Mouse (Mus musculus): Measurements from ENCODE around the gene Zfp553. TPM values are rescaled to one million over a fixed set of nuclear protein-coding genes. Genes with fewer than 3 reads are reported as not detected.

Gene Zfp553
- polyA plus RNA-seq, 1 experiment = 8.9 TPM

GRCm38 (mm10) chr7:127209851-127210250 lies 23.0 kb upstream of the Zfp553 start:
- H3K4me3 ChIP-seq (replicated peaks; ENCODE audit: extremely low read depth, low read depth, low read length) = no peak overlapping the region
- no peak for DNase-seq
- H3K4me1 ChIP-seq (ENCODE audit: control insufficient read depth, insufficient read depth, low read length) = peaks cover 4% of the 10 kb centered on the region
- TF ChIP-seq POLR2A (IDR thresholded peaks at IDR 0.05; ENCODE audit: borderline replicate concordance, extremely low read depth, low read depth, low read length) (no peak), CTCF (IDR thresholded peaks at IDR 0.05; ENCODE audit: insufficient read depth, low read length) (no peak)
- WGBS = 77% methylated on average over 5 of the region's 5 CpGs

GRCm38 (mm10) chr7:127210266-127210665 lies 22.6 kb upstream of the Zfp553 start:
- Histone ChIP-seq H3K4me1 (ENCODE audit: control insufficient read depth, insufficient read depth, low read length) (peaks cover 4% of the 10 kb centered on the region), H3K4me3 (replicated peaks; ENCODE audit: extremely low read depth, low read depth, low read length) (no peak overlapping the region)
- no peak for DNase-seq
- WGBS = 84% methylated on average over 4 of the region's 4 CpGs
- TF ChIP-seq CTCF (IDR thresholded peaks at IDR 0.05; ENCODE audit: insufficient read depth, low read length) = no peak
- no peak for TF ChIP-seq POLR2A (IDR thresholded peaks at IDR 0.05; ENCODE audit: borderline replicate concordance, extremely low read depth, low read depth, low read length)

GRCm38 (mm10) chr7:127211014-127211745 lies 21.7 kb upstream of the Zfp553 start:
- Histone ChIP-seq H3K4me1 (ENCODE audit: control insufficient read depth, insufficient read depth, low read length) (peaks cover 7% of the 10 kb centered on the region), H3K4me3 (replicated peaks; ENCODE audit: extremely low read depth, low read depth, low read length) (no peak overlapping the region)
- TF ChIP-seq POLR2A (IDR thresholded peaks at IDR 0.05; ENCODE audit: borderline replicate concordance, extremely low read depth, low read depth, low read length) (no peak), CTCF (IDR thresholded peaks at IDR 0.05; ENCODE audit: insufficient read depth, low read length) (no peak)
- 72% methylated on average over 5 of the region's 5 CpGs for WGBS
- no peak for DNase-seq

- DNase-seq = no peak
- 91% methylated on average over 12 of the region's 12 CpGs for WGBS
- no peak overlapping the region for H3K4me3 ChIP-seq (replicated peaks; ENCODE audit: extremely low read depth, low read depth, low read length)
- TF ChIP-seq POLR2A (IDR thresholded peaks at IDR 0.05; ENCODE audit: borderline replicate concordance, extremely low read depth, low read depth, low read length) (no peak), CTCF (IDR thresholded peaks at IDR 0.05; ENCODE audit: insufficient read depth, low read length) (no peak)
- peaks cover 3% of the 10 kb centered on the region; the same call in 1 of the 2 replicates for H3K4me1 ChIP-seq (ENCODE audit: control insufficient read depth, insufficient read depth, low read length)
These were observed 20.2 kb upstream of the Zfp553 start for GRCm38 (mm10) chr7:127212432-127213250.

- no peak for DNase-seq
- 43% methylated on average over 7 of the region's 7 CpGs for WGBS
- no peak for TF ChIP-seq POLR2A (IDR thresholded peaks at IDR 0.05; ENCODE audit: borderline replicate concordance, extremely low read depth, low read depth, low read length)
- TF ChIP-seq CTCF (IDR thresholded peaks at IDR 0.05; ENCODE audit: insufficient read depth, low read length) = peak; percentile 46
- Histone ChIP-seq H3K4me1 (ENCODE audit: control insufficient read depth, insufficient read depth, low read length) (peaks cover 3% of the 10 kb centered on the region; the same call in 1 of the 2 replicates), H3K4me3 (replicated peaks; ENCODE audit: extremely low read depth, low read depth, low read length) (no peak overlapping the region)
These were observed 19.4 kb upstream of the Zfp553 start for GRCm38 (mm10) chr7:127213485-127213884.

GRCm38 (mm10) chr7:127213930-127214329 lies 18.9 kb upstream of the Zfp553 start:
- WGBS = 62% methylated on average over 12 of the region's 12 CpGs

GRCm38 (mm10) chr7:127214521-127214920 lies 18.3 kb upstream of the Zfp553 start:
- WGBS = 61% methylated on average over 21 of the region's 21 CpGs
- Histone ChIP-seq H3K4me3 (replicated peaks; ENCODE audit: extremely low read depth, low read depth, low read length) (peak overlapping the region; percentile 8), H3K4me1 (ENCODE audit: control insufficient read depth, insufficient read depth, low read length) (peaks cover 3% of the 10 kb centered on the region; the same call in 1 of the 2 replicates)
- DNase-seq = no peak
- no peak for TF ChIP-seq CTCF (IDR thresholded peaks at IDR 0.05; ENCODE audit: insufficient read depth, low read length)
- no peak for TF ChIP-seq POLR2A (IDR thresholded peaks at IDR 0.05; ENCODE audit: borderline replicate concordance, extremely low read depth, low read depth, low read length)

More at GRCm38 (mm10) chr7:127213930-127214329, 18.9 kb upstream of the Zfp553 start:
- no peak for DNase-seq
- H3K4me1 ChIP-seq (ENCODE audit: control insufficient read depth, insufficient read depth, low read length) = peaks cover 3% of the 10 kb centered on the region; the same call in 1 of the 2 replicates
- H3K4me3 ChIP-seq (replicated peaks; ENCODE audit: extremely low read depth, low read depth, low read length) = no peak overlapping the region
- TF ChIP-seq POLR2A (IDR thresholded peaks at IDR 0.05; ENCODE audit: borderline replicate concordance, extremely low read depth, low read depth, low read length) = no peak
- no peak for TF ChIP-seq CTCF (IDR thresholded peaks at IDR 0.05; ENCODE audit: insufficient read depth, low read length)

- Histone ChIP-seq H3K4me1 (ENCODE audit: control insufficient read depth, insufficient read depth, low read length) (peaks cover 3% of the 10 kb centered on the region; the same call in 1 of the 2 replicates), H3K4me3 (replicated peaks; ENCODE audit: extremely low read depth, low read depth, low read length) (peak overlapping the region; percentile 9)
- 28% methylated on average over 33 of the region's 33 CpGs for WGBS
- TF ChIP-seq CTCF (IDR thresholded peaks at IDR 0.05; ENCODE audit: insufficient read depth, low read length) (peak; percentile 98), POLR2A (IDR thresholded peaks at IDR 0.05; ENCODE audit: borderline replicate concordance, extremely low read depth, low read depth, low read length) (0 out of 2 replicates have a peak, but pooled peaks have one; percentile 34)
- DNase-seq = peak; percentile 53
These were observed 17.6 kb upstream of the Zfp553 start for GRCm38 (mm10) chr7:127214981-127215871.

Data from lung, adult 2 months (tissue).